Mouse (Mus musculus): ENCODE results near the gene Gmeb2.

The Gmeb2 gene

GRCm38 (mm10) chr2:181273829-181274228 is 14.0 kb downstream of the Gmeb2 start:
- DNase-seq: no peak

GRCm38 (mm10) chr2:181272092-181272491 is 15.7 kb downstream of the Gmeb2 start:
- DNase-seq: no peak

DNA sequence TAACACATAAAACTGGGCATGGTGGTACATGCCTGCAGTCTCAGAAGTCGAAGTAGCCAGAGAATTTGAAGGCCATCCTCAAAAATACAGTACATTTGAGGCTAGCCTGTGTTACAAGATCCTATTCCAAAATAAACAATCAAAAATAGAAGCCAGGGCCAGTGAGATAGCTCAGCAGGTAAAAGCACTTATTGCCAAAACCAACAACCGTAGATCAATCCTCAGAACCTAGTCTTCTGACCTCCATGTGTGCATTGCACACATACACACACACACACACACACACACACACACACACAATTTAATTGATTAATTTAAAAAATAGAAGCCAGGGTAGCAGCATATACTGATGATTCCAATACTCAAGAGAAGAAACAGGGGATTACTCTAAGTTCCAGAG is 21.0 kb downstream of the Gmeb2 start:
- no peak for DNase-seq

DNA sequence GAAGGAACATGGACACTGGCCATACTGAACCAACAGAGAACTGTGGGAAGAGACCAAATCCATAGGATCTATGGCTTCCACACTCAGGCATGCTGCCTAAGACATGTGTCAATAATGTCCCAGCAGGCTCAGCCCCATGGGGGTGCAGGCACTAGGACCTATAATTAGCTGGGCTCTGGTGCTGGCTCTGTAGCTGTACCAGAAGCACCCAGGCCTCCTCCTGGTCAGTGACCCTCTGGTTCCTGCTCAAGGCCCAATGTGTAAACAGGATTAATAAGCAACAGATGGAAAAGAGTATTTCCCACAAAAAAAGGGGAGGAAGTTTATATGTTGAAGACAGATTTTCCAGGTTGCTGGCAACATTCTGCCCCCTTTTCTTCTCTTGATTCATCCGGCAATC is 34.6 kb downstream of the Gmeb2 start:
- DNase-seq: no peak

- no peak for DNase-seq
Observed at GRCm38 (mm10) chr2:181251841-181252240, 36.0 kb downstream of the Gmeb2 start.

DNA sequence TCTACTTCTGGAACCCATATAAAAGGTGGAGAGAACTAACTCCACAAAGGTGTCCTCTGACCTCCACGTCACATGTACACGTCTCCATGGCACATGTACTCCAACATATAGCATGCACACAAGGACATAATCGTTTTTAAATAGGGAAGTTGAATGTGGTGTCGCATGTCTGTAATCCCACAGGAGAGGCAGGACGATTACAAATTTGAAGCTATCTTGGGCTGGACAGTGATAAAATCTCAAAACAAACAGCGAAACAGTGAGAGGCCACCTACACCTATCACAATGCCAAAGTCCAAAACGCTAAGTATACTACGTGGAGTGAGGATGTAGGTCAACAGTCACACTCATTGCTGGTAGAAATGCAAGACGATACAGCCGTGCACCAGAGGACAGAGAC is 38.6 kb downstream of the Gmeb2 start:
- no peak for DNase-seq

- DNase-seq: no peak
Observed at GRCm38 (mm10) chr2:181245031-181245430, 42.8 kb downstream of the Gmeb2 start.

GRCm38 (mm10) chr2:181243706-181244394 is 44.0 kb downstream of the Gmeb2 start:
- peak; percentile 42 to 48 for DNase-seq

- DNase-seq: no peak
Observed at GRCm38 (mm10) chr2:181242314-181242665, 45.5 kb downstream of the Gmeb2 start.

- peak; percentile 65 to 79 for DNase-seq
Observed at GRCm38 (mm10) chr2:181241602-181242313, 46.1 kb downstream of the Gmeb2 start, which contains the start of gene Helz2. Helz2 (minus strand) TSS chr2:181242027.

GRCm38 (mm10) chr2:181240806-181241440 is 46.9 kb downstream of the Gmeb2 start:
- peak in 1 of 2 experiments; percentile 28 for DNase-seq

GRCm38 (mm10) chr2:181239261-181239660 is 48.6 kb downstream of the Gmeb2 start:
- DNase-seq: peak in 1 of 2 experiments; percentile 36

- DNase-seq: peak in 1 of 2 experiments; percentile 16
Observed at GRCm38 (mm10) chr2:181238861-181239260, 49.0 kb downstream of the Gmeb2 start.

DNA sequence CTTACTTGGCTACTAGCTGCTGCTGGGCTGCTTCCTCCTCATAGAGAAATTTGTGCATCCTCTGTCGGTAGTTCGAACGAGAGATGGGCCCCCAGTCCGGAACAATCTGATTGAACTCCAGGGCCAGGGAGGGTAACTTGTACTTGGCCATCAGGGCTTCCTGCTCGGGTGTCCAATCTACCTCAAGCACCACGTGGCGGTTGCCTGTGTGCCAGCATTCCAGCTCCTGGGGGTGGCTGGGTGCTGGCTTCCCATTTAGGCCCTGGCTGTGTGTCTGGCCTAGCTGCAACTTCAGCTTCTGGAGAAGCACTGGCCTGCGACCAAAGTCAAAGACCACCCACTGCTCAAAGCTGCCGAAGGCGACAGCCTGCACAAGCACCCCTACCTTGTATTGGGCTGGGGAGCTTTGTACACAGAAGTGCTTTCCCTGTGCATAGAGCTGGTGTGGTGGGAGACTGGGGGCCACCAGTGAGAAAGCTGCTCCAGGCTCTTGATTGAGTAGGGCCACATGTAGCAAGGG is 49.7 kb downstream of the Gmeb2 start:
- peak in 1 of 2 experiments; percentile 58 for DNase-seq

GRCm38 (mm10) chr2:181237251-181238014 is 50.4 kb downstream of the Gmeb2 start:
- DNase-seq: peak in 1 of 2 experiments; percentile 34

GRCm38 (mm10) chr2:181235681-181236566 is 51.9 kb downstream of the Gmeb2 start:
- peak in 1 of 2 experiments; percentile 29 for DNase-seq

DNA sequence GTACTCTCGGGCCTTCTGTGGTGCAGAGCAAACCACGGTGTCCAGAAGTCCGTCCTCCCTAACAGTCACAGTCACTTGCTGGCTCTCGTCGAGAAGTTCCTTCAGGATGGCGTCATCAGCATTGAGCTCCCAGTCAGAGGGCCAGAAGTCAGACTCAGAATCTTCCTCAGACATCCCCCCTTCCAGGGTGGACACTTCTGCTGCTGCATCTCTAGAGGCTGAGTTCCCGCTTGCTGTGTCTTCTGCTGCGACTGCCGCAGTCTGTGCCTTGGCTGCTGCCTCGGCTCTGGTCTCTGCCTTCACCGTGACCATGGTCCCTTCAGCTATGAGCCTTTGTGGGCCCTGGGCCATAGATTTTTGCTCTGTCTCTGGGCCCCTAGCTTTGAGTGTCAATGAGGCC is 53.2 kb downstream of the Gmeb2 start:
- peak in 1 of 2 experiments; percentile 18 for DNase-seq

DNA sequence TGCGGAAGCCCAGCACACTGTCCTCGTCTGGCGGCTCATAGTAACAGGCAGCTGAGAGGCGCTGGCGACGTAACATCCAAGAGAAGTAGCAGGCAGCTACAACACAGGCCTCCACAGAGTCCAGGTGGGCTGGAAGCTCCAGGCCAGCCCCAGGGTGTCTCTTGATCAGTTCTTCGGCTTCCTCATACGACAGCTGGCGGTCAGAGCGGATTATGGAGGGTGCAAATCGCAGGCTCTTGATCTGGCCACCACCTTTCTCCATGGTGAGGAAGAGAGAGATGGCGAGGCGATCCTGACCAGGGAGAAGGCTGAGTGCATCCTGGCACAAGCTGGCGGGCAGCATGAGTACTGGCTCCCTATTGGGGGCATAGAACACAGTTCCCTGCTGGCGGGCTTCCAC is 54.4 kb downstream of the Gmeb2 start:
- DNase-seq: peak in 1 of 2 experiments; percentile 27

- DNase-seq: peak in 1 of 2 experiments; percentile 27
Observed at GRCm38 (mm10) chr2:181231171-181231570, 56.7 kb downstream of the Gmeb2 start.

DNA sequence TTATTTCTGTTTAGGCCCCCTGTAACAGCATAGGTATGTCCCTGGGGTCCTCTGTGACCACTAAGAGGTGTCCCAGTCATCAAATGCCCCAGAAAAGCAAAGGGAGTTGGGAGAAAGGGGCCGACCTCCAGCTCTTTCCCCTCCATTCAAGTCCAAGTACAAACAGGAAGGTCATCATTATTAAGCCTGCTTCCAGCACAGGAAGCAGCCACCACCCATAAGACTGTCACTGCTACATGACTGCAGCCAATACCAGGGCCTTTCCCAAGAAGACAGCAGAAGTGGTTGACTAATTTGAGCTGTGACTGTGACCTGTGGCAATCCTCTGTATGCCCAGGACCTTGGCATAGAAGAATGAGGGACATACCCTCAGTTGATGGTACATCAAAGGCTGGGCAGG is 59.5 kb downstream of the Gmeb2 start:
- peak in 1 of 2 experiments; percentile 25 for DNase-seq

- DNase-seq: no peak
Observed at GRCm38 (mm10) chr2:181227122-181227521, 60.7 kb downstream of the Gmeb2 start.

DNA sequence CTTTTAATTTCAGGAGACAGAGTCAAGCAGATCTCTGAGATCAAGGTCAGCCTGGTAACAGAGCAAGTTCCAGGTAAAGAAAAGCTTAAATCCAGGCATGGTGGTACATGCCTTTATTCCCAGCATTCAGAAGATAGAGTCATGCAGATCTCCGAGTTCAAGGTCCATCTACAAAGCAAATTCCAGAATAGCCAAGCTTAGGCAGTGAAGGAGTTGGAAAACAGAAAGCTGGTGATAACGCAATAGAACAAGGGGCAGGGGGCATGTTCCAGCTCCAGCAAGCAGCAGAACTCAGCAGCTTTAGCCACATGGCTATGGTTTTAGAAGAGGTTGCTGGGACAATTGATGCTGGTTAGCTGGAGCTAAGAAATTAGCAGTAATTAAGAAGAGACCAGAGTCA is 62.8 kb downstream of the Gmeb2 start:
- no peak for DNase-seq

All from kidney, postnatal 25 days (tissue).